Mouse (Mus musculus) cerebellum, adult 2 months (tissue): ENCODE measurements at regions not wholly inside any gene's neighbourhood (a gene's known extent, or its start where the extent isn't known, plus 50 kb on each side); places are given as distances from the start of the nearest gene placed in this dataset.

ENCODE experiments used
- CTCF ChIP-seq: fragments of 200-500 bp; IDR thresholded peaks from 2 replicates; pipeline ENCODE4 v1.5.1; 2011; ENCODE audit warnings: low read depth, mild to moderate bottlenecking, control low read depth, low read length, moderate library complexity, borderline replicate concordance; ENCODE audit not compliant: insufficient read depth
- POLR2A ChIP-seq: fragments of 200-500 bp; IDR thresholded peaks from 2 replicates; pipeline ENCODE4 v1.6.1; 2011; ENCODE audit warnings: low read length, control low read depth, borderline replicate concordance; ENCODE audit not compliant: insufficient read depth

GRCm38 (mm10) chr11:91196841-91197240 is 380.5 kb downstream of the Kif2b start:
- TF ChIP-seq CTCF, result no peak
- no peak for TF ChIP-seq POLR2A
